Comparison of ENCODE assay signal across 15 mouse cellular contexts in genomic region chr4:107280843-107281475, GRCm38 (mm10). TPM values are rescaled to one million over a fixed set of nuclear protein-coding genes. Genes with fewer than 3 reads are reported as not detected.
"Had no signal": no experiment of that assay in that cellular context is flagged by ENCODE, and none has a peak within 500 bp of the region (broad histone marks: within the 10 kb centered on the region; RNA-seq: fewer than 3 reads in every experiment).

No protein-coding gene starts in this region.

- DNase-seq: kidney, adult 2 months; kidney, postnatal 25 days; layer of hippocampus, postnatal 36 days; liver, postnatal 0 days; lung, embryonic 14.5 days; lung, postnatal 36 days; right cerebral cortex, postnatal 25 days; spleen, adult 18-20 months; thymus, adult 18-20 months; thymus, postnatal 36 days had no signal

RNA-seq across cellular contexts. Expression of gene Dio1, which starts 26.0 kb away (rescaled TPM):
- total RNA-seq: layer of hippocampus, adult 2 months; layer of hippocampus, postnatal 10 days; layer of hippocampus, postnatal 36 days; left cerebral cortex, adult 2 months; left cerebral cortex, postnatal 10 days; left cerebral cortex, postnatal 36 days had no signal
